Mouse (Mus musculus): ENCODE results near the gene Syt17.

- TF ChIP-seq CTCF (IDR thresholded peaks at IDR 0.05; ENCODE audit: control insufficient read depth, insufficient read depth, insufficient replicate concordance, low read depth, low read length) = no peak
- no peak for TF ChIP-seq POLR2A (IDR thresholded peaks at IDR 0.05; ENCODE audit: control insufficient read depth, low read depth, low read length)
Measured at GRCm38 (mm10) chr7:118405251-118405650, 42.8 kb downstream of the Syt17 start.

Measured in testis, adult 2 months (tissue).